Mouse (Mus musculus) kidney, postnatal 14 days (tissue): Measurements from ENCODE around the gene Popdc2.
A peak's percentile ranks its signal among the peaks of the same experiment; 100 is the strongest.

Experiments used
- DNase-seq: peaks from one replicate; pipeline ENCODE4 v3.0.0; 2022; ENCODE audit warnings: mixed read lengths

The Popdc2 gene

DNA sequence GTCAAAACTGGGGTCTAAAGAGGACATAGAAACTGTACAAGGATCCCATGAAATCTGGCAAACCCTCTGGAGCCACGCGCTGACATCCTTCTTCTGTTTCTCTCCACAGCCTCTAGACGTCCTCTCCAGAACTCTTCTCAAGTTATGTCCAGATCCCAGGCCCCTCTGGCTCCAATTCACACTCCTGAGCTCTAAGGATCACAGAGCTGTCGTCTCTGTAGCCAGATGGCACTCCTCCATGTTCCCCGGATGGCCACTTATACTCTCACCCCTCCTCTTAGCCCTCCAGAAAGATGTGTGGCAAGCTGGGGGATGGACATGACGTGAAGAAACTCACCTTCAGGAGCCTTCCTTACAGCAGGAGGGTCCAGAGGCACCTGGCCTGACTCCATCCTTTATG, 15.5 kb downstream of the Popdc2 start:
- no peak for DNase-seq

DNA sequence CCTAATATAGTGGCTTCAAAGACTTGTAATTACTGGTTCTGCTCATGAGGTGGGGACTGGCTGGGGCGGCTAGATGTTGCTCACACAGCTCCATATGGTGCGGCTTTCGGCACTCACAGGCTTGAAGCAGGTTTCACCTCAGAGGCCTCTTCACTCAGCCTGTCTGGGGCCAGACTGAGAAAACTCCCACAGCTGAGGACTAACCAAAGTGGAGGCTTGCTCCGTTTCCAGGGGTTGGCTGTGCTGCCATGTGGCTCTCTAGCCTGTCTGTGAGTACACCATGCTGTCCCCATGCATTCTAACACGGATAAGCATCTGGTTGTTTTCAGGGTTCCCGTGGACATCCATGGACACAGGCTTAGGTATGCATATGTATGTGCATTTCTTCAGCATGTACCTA, 16.6 kb downstream of the Popdc2 start:
- no peak for DNase-seq

DNA sequence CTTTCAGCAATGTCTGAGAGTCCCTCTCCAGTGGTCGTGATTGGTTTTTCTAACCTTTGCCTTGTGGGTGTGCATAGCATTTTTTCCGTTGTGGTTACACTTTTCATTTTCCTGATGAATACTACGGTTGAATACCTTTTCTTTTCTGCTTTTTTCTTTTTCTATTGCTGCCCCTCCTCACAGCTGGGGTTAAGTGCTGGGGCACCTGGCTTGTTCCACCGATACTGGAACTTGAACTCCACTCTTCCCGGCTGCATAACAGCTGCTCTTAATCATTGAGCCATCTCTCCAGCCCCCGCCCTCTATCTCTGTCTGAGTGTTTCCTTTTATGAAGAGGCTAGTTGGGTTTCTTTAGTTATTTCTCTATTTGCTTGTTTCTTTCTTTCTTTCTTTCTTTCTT, 17.1 kb downstream of the Popdc2 start:
- no peak for DNase-seq

DNA sequence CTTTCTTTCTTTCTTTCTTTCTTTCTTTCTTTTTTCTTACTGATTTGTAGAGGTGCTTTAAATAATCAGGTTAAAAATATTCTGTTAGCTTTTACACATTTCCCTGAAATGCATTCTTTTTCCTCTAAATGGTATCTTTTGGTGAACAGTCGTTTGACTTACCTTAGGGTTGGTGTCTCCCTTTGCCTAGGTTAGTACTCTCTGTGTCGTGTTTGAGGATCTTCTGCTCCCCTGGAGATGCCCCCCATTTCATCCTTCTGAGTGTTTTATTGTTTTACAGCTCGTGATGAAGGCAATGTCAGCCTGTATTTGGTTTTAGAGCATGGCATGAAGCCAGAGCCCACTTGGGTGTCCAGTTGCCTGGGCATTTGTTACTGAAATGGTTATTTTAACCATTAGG, 17.5 kb downstream of the Popdc2 start:
- no peak for DNase-seq

DNA sequence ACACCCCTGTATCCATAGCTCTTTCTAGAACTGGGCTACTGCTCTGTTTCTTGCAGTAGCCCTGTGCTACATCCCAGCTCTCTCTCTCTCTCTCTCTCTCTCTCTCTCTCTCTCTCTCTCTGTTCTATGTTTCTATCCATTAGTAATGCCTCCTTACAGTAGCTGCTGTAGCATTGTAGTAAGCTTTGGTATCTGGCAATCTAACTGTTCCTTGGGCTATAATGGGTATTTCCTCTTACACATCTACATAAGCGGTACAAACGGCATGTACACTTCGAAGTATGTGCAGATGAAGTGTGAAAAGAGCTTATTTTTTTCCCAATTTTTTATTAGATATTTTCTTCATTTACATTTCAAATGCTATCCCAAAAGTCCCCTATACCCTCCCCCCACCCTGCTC, 17.9 kb downstream of the Popdc2 start:
- no peak for DNase-seq

DNA sequence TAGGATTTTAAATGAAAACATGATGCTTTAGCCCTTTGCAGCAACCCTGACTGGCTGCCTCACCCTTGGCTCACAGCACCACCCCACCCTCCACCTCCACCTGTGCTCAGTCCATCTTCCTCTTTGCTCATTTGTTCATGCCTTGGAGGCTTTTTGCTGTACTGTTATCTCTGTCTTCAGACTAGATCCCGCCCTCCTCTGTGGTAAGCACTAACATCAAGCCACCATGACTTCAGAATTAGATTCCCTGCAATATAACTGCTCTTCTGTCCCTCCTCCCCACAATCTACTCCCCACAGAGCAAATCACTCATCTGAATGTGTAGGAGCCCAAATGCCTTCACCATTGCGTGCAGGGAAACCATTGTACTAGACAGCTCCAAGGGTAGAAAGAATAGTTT, 21.7 kb downstream of the Popdc2 start:
- DNase-seq: no peak

DNA sequence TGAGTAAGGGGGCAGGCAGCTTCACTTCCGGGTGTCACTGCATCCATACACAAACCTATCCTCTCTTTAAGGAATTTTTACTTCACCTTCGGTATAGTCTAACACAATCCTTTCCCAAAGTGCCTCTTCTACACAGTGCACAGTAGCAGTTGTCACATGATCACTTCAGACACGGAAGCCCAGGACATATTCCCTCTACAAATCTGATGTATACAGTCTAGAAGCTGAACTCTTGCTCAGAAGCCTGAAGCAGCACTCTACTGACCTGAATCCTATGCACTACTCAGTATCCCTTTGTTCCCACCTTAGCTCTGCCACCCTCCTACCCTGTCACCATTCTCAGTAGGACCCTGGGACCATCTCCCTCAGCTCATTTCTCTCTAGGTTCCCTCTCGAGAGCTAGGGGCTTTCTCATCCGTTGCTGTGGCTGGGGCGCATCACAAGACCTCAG, 23.2 kb downstream of the Popdc2 start:
- no peak for DNase-seq

DNA sequence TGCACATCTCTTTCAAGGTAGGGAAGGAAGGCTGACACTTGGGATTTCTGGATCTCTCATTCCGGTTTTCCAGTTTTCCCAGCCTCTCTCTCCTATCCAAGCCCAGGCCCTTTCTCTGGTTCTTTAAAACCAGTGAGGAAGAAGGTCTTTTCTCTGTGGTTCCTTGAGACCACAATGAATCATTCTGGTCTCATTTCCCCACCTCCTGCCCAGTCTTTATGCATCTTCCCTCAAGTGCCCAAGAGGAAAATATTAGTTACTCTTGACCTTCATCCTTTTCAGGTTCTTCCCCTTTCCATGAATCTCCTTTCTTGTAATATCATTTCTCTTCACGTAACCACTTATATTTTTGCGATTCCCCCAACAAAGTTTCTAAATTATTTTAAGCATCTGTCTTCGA, 23.7 kb downstream of the Popdc2 start:
- DNase-seq: no peak

DNA sequence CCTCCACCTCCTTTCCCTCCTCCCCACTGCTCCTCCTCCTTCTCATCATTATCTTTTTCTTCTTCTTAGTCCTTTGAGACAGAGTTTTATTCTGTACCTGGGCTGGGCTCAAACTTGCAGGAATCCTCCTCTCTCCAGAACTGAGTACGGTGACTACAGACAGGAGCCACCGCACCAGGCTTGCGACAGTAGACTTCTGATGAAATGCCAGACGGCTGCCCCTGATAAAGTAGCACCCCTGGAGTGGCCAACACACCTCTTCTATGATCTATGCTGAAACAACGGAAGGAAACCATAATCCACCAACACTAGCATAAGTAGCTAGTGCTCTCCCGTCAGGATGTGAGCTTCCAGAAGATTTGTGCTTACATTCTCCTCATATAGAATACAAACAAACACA, 25.4 kb downstream of the Popdc2 start:
- no peak for DNase-seq

DNA sequence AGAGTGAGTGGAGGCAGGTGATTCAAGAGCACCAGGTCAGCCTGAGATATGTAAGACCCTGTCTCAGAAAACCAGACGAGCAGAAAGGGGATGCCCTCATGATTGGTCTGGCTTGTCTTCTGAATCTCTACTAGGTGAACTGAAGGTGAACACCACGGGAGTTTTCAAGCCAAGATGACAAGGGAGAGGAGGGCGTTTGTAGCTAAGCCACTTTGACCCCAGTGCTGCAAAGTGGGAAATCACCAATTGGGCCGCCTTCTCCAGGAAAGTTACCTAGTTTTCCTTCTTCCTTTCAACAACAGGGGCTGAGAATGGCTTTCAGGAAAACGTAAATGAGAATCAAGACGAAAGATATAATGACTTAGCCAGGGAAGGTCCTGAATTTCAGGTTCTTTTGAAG, 26.7 kb downstream of the Popdc2 start:
- DNase-seq: no peak

DNA sequence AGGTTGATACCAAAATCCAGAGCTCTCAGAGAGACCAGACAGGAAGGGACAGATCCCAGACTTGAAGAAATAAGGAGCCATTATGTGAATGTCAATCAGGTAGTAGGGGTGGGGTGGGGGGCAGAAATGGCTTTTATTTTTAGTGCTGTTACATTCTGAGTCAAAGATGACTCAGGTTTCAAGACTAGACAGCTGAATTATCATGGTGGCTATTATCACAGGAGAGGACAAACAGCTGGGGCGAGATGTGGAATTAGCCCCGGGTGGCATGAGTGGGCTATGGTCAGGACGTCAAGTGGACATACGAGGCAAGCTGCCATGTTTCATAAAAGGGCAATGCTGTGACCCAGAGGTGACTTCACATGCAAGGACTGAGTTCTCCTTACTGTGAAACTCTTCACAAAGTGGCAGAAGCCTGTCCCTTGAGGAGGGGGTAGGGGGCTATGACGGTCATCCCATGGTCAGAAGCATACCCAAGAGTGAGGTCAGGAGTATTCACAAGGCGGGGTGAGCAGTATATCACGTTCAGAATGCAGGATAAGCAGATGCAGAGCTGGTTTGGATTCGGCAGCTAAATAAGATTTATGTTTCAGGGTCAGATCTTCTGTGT, 27.4 kb downstream of the Popdc2 start:
- DNase-seq: no peak

DNA sequence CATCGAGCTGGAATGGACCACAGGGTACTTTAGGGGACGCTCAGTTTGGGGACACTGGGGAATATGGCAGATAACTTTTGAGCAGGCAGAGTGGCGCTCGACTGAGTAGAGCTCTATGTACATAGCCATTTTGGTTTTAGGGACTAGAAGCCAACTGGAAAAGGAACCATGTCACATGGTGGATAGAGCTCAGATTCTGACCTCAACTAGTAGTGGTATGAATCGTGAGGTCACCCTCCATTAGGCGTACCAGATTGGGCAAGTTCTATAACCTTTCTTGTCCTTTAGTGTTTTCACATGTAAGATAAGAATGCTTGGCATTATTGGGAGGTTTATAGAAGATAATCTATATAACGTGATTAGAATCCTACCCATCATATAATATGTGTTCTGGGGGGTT, 28.3 kb downstream of the Popdc2 start:
- no peak for DNase-seq

DNA sequence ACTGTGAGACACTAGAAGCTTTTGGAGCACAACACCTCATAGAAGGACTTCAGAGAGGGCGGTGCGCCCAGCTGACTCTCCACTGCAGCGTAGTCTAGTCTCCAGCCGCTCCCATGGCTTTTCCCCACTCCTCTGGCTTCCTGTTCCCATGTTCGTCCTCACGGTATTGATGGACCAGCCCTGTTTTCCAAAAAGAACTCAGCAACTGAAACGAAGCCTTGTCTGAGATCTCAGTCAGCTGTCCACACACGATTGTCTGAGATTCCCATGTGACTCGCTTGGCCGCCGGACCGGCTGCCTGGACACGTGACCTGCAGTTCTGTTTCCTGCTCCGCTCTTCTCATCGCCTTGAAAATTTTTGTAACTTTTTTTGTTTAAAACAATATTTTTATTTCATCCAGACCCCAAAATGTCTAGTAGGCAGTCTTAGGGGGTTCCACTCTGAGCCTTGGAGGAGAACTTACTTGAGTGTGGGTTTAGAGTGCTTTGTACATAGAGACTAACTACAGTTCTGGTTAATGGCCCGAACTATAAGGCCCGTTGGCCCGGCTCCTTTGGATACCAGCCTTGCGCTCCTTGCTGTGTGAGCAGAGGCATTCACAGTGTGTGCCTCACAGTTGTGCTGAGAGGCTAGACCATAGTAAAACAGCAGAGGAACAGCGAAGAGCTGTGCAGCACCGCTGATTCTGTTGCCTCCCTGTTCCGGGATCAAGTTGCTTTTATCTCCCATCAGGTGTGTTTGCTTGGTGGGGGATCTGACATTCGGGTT, 30.3 kb downstream of the Popdc2 start:
- peak; percentile 59 for DNase-seq

DNA sequence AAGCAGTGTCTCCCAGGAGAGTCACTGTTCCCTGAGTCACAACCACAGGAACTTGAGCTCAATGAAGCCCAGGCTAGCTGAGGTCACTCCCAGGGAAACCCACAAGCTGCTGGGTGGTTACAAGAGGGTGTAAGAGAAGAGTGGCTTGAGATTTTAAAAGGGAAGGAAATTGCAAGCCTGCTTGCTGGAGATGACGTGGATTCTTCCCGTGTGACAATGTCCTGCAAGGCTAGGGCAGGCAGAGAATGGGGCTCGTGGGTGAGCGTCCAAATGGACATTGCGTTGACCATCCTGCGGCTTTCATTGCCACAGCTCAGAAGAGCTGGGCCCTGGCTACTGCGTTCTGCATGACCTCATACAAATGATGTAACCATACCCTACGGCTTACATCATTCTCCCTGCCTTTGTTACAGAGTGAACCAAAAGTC, 32.2 kb downstream of the Popdc2 start:
- no peak for DNase-seq

DNA sequence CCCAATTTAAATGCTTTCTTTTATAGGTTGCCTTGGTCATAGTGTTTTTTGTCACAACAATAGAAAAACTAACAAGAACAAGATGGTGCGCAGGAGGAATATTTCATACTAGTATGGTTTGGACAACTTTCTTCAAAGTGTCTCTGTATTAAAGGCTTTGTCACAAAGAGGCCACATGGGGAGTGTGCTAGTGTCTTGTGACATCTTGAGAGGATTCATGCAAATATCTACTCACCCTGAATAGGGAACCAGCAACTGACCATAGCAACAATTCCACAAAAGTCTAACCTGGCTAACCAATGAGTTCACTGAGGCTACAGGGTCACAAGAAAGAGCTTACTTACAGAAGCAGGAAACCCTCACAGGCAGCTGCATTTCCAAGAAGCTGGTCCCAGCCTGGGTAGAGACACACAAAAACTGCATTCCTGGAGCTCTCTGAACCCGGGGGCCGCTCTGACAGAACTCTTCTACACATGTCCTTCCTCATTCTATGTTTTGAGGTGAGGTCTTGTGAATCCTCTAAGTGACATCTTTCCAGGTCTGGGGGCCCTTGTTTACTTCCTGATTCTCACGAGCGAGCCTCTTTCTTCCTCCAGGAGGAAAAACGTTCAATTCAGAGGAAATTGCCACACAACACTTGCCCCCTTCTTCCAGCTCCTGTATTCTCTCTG, 33.2 kb downstream of the Popdc2 start:
- DNase-seq: no peak

DNA sequence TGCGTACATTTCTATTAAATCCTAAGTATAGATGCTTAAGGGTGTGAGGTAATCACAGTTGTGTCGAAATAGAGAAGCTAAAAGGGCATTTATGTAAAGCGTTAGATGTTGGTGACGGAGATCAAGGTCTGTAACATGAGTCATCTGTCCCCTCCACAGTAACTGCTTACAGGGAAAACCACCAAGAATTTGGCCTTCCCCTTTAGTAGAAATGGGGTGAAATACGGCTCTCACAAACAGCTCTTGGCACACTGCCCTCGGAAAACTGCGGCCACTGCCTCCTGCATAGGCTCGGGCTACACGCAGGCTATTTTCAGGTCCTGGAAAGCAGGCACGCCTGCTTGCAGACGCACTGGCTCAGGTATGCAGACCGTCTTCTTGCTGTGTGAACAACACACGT, 34.1 kb downstream of the Popdc2 start:
- DNase-seq: peak; percentile 73

DNA sequence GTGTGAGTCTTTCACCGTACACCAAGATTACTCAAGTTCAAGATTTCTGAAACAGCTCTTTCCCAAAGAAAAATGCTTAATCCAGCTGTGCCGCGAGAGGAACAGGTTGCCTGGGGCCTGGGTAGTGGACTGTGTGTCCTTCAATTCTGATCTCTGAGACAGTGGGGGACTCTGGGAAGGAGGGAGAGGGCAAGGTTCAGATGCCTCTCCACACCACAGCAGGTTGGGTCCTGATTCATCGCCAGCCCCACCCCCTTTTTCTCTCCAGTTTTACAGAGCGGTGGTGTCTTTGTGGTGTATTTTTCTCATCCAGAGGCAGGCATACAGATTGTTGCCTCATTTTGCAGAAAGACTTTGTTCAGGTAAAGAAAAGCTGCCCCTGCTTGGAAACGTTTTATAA, 36.3 kb downstream of the Popdc2 start:
- DNase-seq: peak; percentile 76

DNA sequence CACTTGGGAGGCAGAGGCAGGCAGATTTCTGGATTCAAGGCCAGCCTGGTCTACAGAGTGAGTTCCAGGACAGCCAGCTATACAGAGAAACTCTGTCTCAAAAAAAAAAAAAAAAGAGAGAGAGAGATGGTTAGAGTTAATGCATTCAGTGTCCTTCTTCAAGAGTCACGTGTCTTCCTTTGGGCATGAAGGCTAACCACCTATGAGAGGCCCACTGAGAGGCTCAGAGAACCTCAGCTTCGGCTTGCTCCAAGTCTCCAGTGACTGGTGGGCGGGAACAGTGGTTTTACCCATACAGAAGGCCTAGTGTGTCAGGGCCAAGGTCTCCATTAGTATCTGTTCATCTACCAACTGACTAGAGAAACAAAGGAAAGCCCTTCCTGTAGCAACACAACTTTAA, 37.1 kb downstream of the Popdc2 start:
- no peak for DNase-seq

DNA sequence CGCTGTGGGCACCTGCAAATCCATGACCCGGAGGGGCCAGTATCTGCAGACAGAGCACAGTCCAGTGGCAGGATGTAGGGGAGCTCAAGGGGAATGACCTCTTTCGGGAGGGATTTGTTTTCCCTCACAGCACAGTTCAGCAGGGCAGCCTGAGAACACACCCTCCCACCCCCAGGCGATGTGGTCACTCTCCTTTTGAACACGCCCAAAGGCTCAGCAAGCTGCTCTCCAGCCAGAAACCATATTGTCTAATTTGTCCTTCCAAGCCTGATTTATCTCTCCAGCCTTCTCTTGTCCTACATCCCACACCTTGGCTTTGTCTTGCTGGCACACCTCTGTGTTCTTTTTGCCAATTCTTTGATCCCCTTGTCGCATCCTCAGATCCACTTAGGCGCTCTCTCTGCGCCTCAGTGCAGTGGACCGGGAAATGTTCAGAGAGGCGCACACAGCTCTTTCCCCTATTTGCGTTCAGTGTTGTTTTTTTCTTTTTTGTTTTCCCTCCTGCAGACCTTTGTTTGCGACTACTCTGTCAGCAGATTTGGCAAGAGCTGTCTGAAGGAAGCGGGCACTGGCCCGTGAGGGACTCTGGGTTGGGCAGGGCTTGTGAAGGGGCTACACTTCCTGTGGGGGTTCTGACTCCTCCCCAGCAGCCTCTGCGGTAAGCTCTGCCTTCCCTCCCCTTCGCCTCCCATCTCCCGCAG, 37.7 kb downstream of the Popdc2 start:
- DNase-seq: peak; percentile 65

DNA sequence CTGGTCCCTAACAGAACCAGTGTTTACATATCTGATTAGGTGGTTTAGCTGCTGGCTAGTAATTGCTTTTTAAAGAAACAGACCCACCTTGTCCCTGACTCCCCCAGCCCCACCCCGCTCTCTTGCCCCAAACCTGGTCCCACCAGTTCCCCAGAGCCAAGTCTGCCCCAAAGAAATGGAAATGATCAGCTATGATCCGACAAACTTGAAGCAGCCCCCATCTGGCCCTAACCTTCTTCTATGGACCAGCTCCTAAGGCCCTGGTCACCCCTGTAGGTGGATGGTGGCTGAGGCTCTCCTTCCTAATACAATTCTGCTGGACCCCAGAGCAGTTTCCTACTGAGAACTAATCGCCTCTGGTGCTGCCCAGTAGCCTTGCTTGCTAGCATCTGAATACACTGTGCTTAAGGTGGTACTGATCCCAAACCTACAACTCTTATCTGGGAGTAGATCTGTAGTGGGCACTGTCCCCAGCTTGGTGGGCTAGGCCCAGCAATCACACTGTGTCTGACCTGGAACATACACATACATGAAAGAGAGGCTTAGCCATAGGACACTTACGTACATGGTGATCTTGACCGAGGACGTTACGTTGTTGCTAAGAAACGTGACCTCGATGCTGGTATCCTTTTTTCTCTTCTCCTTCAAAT, 38.4 kb downstream of the Popdc2 start:
- no peak for DNase-seq

DNA sequence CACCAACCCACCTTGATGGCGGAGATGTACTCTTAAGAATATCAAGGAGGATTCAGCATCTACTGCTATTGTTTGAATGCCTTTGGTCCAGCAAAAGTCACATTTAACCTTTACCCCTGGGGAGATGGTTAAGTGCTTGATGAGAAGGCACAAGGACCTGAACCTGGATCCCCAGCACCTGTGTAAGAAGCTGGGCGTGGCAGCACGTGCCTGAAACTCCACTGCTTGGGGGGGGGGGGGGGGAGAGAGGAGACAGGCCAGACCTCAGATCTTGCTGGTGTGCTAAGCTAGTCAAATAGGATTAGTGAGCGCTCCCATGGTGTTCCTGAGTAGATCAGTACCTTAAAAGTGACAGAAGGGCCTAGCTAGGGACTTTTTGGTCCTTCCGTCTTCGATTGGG, 39.5 kb downstream of the Popdc2 start:
- no peak for DNase-seq

DNA sequence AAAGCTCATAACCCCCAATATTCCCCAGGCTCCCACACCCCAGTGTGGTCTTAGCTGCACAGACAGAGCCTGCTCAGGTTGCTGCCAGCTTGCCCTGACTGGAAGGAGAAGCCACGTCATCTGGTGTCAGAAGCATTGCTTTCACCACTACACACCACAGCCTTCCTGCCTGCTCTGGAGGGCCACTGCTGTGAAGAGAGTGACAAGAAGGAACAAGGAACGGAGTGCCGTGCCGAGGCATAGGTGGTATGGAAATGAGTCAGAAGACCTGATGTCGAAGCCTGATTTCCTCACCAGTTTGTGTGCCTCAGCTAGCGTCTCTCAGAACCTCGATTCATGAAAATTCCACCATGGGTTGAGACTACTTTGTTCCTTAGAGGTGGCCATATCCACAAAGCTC, 41.6 kb downstream of the Popdc2 start:
- no peak for DNase-seq

DNA sequence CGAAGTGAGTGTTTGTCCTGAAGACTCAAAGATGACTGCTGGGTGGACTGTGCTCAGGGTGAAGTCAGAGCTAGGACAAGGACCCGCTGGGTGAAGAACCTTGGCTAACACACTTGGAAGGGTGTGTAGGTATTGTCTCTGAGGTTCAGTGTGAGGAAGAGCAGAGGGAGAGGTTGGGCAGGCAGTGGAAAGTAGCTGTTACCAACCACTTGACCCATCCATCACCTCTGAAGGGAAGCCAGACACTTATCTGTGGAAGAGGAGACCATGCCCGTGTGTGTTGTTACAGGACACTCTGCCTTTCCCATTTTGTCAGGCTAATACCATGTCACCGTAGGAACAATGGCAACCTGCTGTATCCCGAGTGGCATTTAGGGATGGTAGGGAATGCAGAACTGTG, 44.3 kb downstream of the Popdc2 start:
- no peak for DNase-seq
